Comparison of ENCODE assay signal across 23 mouse cellular contexts in the genomic region with DNA sequence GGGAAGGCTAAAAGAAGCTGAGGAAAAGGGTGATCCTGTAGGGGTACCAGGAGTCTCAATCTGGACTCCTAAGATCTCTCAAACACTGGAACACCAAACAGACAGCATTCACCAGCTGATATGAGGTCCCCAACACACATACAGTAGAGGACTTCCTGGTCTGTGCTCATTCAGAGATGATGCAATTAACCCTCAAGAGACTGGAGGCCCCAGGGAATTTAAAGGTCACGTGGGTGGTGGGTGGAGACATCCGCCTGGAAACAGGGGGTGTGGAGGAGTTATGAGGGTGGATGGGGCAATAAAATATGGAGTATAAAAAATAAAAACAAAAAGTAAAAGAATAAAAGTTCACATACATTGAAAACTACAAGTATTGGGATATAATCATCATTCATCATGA.
A peak's percentile ranks its signal among the peaks of the same experiment; 100 is the strongest.
DNase-seq lines count a peak whose midpoint lies in the region; ATAC-seq and TF ChIP-seq lines count a peak whose summit lies in the region.
"Had no signal": no experiment of that assay in that cellular context is flagged by ENCODE, and none has a peak within 500 bp of the region (broad histone marks: within the 10 kb centered on the region; RNA-seq: fewer than 3 reads in every experiment).

No protein-coding gene starts in this region.

- no peak overlapping the region for H3ac ChIP-seq in C2C12 (ENCODE audit: control insufficient read depth, insufficient read length, low read depth)
- no peak overlapping the region for H3ac ChIP-seq in myocyte (ENCODE audit: control insufficient read depth, insufficient read length)

- H3K4me3 ChIP-seq in C2C12 (ENCODE audit: insufficient read depth, poor library complexity, severe bottlenecking) (no peak overlapping the region), MEL (ENCODE audit: control insufficient read depth in 1 of 2, insufficient read depth in 1 of 2, low read depth in 2 of 2, low read length in 2 of 2) (no peak overlapping the region), myocyte (no peak overlapping the region)
- H3K4me3 ChIP-seq in intestine, embryonic 16.5 days (ENCODE audit: low read length), result no peak overlapping the region

- WGBS in intestine, embryonic 16.5 days, result 80% methylated on average over 2 of the region's 2 CpGs

- H3K79me2 ChIP-seq in C2C12 (ENCODE audit: control insufficient read depth, insufficient read depth) (no peaks in the 10 kb centered on the region), MEL (ENCODE audit: control insufficient read depth, insufficient read depth, low read length, poor library complexity) (no peaks in the 10 kb centered on the region), myocyte (ENCODE audit: control insufficient read depth, insufficient read depth) (no peaks in the 10 kb centered on the region)

- no peaks in the 10 kb centered on the region for H3K79me3 ChIP-seq in C2C12 (ENCODE audit: low read depth)

- no peak for DNase-seq in MEL (ENCODE audit: low read depth, low spot score)
- DNase-seq in B cell, adult 2 months, result no peak
- no peak for DNase-seq in heart, adult 11 months
- DNase-seq: adrenal gland, adult 2 months; adrenal gland, adult 8-10 months; adrenal gland, postnatal 10 days; adrenal gland, postnatal 14 days; adrenal gland, postnatal 25 days; adrenal gland, postnatal 36 days; cerebellum, adult 11 months; cerebellum, adult 11-12 months; cerebellum, adult 18-20 months; cerebellum, adult 2 months; cerebellum, adult 8-10 months; cerebellum, adult 9-10 months had no signal

- ATAC-seq in intestine, embryonic 16.5 days, result no peak
- ATAC-seq: activated CD4-positive, CD25-positive, alpha-beta regulatory T cell, adult 4 months; CD4-positive, CD25-positive, alpha-beta regulatory T cell, adult 4 months; Patski had no signal

- H3K9me3 ChIP-seq in MEL (replicated peaks; ENCODE audit: insufficient read depth, low read length), result no peaks in the 10 kb centered on the region
- H3K9me3 ChIP-seq in intestine, embryonic 16.5 days (ENCODE audit: control insufficient read depth, low read length), result no peaks in the 10 kb centered on the region
- H3K9me3 ChIP-seq: G1E had no signal

- H3K36me3 ChIP-seq in C2C12 (ENCODE audit: control insufficient read depth, insufficient read depth), result no peaks in the 10 kb centered on the region
- no peaks in the 10 kb centered on the region for H3K36me3 ChIP-seq in MEL (ENCODE audit: control insufficient read depth in 1 of 2, insufficient read depth in 2 of 2, low read length in 2 of 2)
- H3K36me3 ChIP-seq in myocyte (ENCODE audit: control insufficient read depth, insufficient read depth), result no peaks in the 10 kb centered on the region
- no peaks in the 10 kb centered on the region for H3K36me3 ChIP-seq in intestine, embryonic 16.5 days (ENCODE audit: control insufficient read depth, insufficient read depth, low read length)
- H3K36me3 ChIP-seq: G1E had no signal

- TF ChIP-seq CTCF in C2C12 (IDR thresholded peaks at IDR 0.05; ENCODE audit: control insufficient read depth, insufficient read depth, insufficient read length) (no peak), MEL (IDR thresholded peaks at IDR 0.05 in 2 of 3, conservative IDR thresholded peaks at IDR 0.05 in 1 of 3; ENCODE audit: control insufficient read depth in 1 of 3, insufficient read depth in 1 of 3, low read depth in 2 of 3, low read length in 3 of 3, poor library complexity in 1 of 3, severe bottlenecking in 1 of 3) (no peak)

- TF ChIP-seq POLR2A in MEL (IDR thresholded peaks at IDR 0.05; ENCODE audit: control insufficient read depth in 1 of 2, insufficient read depth in 1 of 2, low read depth in 1 of 2, low read length in 2 of 2, poor library complexity in 1 of 2) (no peak), myocyte (IDR thresholded peaks at IDR 0.05; ENCODE audit: insufficient read length, low read depth) (no peak)

- no peak overlapping the region for H3K27ac ChIP-seq in MEL (ENCODE audit: control insufficient read depth, low read depth, low read length)
- no peak overlapping the region for H3K27ac ChIP-seq in intestine, embryonic 16.5 days (ENCODE audit: low read length)

- no peak for TF ChIP-seq EP300 in MEL (IDR thresholded peaks at IDR 0.05; ENCODE audit: low read depth in 1 of 2, low read length in 2 of 2)

- no peak overlapping the region for H3K9ac ChIP-seq in MEL (ENCODE audit: control insufficient read depth, low read depth, low read length, poor library complexity, severe bottlenecking)
- H3K9ac ChIP-seq in intestine, embryonic 16.5 days (ENCODE audit: low read depth, low read length), result no peak overlapping the region

- H3K4me2 ChIP-seq in myocyte (ENCODE audit: low read depth), result no peak overlapping the region
- no peak overlapping the region for H3K4me2 ChIP-seq in intestine, embryonic 16.5 days (ENCODE audit: low read depth, low read length)

- H3K27me3 ChIP-seq in C2C12 (ENCODE audit: control insufficient read depth, insufficient read depth, insufficient read length) (no peaks in the 10 kb centered on the region), MEL (ENCODE audit: control insufficient read depth in 1 of 2, insufficient read depth in 2 of 2, low read length in 2 of 2) (no peaks in the 10 kb centered on the region), myocyte (ENCODE audit: control insufficient read depth, insufficient read depth, insufficient read length) (no peaks in the 10 kb centered on the region)
- H3K27me3 ChIP-seq in intestine, embryonic 16.5 days (replicated peaks; ENCODE audit: control insufficient read depth, insufficient read depth, low read length), result no peaks in the 10 kb centered on the region
- H3K27me3 ChIP-seq: CH12.LX, Patski had no signal

- no peak for TF ChIP-seq RAD21 in MEL (IDR thresholded peaks at IDR 0.05; ENCODE audit: low read depth, low read length)

- no peaks in the 10 kb centered on the region for H3K4me1 ChIP-seq in MEL (ENCODE audit: control insufficient read depth in 1 of 2, insufficient read depth in 2 of 2, low read length in 2 of 2)
- H3K4me1 ChIP-seq in intestine, embryonic 16.5 days (ENCODE audit: control insufficient read depth, insufficient read depth, low read length), result no peaks in the 10 kb centered on the region

TF ChIP-seq in C2C12, 6 proteins besides CTCF, POLR2A, EP300 and RAD21:
- peak; percentile 29 for TF ChIP-seq USF1 (IDR thresholded peaks at IDR 0.05; ENCODE audit: low read depth)
- TF ChIP-seq CEBPB (IDR thresholded peaks at IDR 0.05; ENCODE audit: low read depth), result no peak

TF ChIP-seq in MEL, 35 proteins besides CTCF, POLR2A, EP300 and RAD21:
- no peak for TF ChIP-seq RCOR1 (IDR thresholded peaks at IDR 0.05; ENCODE audit: low read depth, low read length)
- TF ChIP-seq USF2 (IDR thresholded peaks at IDR 0.05; ENCODE audit: borderline replicate concordance in 1 of 2, insufficient read depth in 1 of 2, low read depth in 1 of 2, low read length in 2 of 2), result no peak
- TF ChIP-seq MYB (IDR thresholded peaks at IDR 0.05; ENCODE audit: low read depth, low read length), result no peak
- no peak for TF ChIP-seq E2F4 (IDR thresholded peaks at IDR 0.05; ENCODE audit: borderline replicate concordance, low read depth, low read length)
- no peak for TF ChIP-seq MYC (IDR thresholded peaks at IDR 0.05; ENCODE audit: low read depth, low read length)
- TF ChIP-seq ZNF384 (IDR thresholded peaks at IDR 0.05; ENCODE audit: low read depth, low read length), result no peak
- TF ChIP-seq USF1 (IDR thresholded peaks at IDR 0.05; ENCODE audit: low read depth, low read length), result peak; percentile 35; the same call in 1 of the 2 replicates

TF ChIP-seq in myocyte, 11 proteins besides CTCF, POLR2A, EP300 and RAD21:
- TF ChIP-seq CEBPB (IDR thresholded peaks at IDR 0.05; ENCODE audit: insufficient read depth, poor library complexity, severe bottlenecking) (peak; percentile 82), MAX (IDR thresholded peaks at IDR 0.05; ENCODE audit: low read depth) (peak; percentile 9), SRF (IDR thresholded peaks at IDR 0.05; ENCODE audit: control insufficient read depth, insufficient read length, low read depth) (no peak), USF1 (IDR thresholded peaks at IDR 0.05; ENCODE audit: low read depth) (peak; percentile 67)
